Mouse (Mus musculus) midbrain, embryonic 12.5 days (tissue): Measurements from ENCODE around the gene Mad1l1. TPM values are rescaled to one million over a fixed set of nuclear protein-coding genes. Genes with fewer than 3 reads are reported as not detected.
"Not testable (repeated sequence)": the region's sequence is repeated elsewhere in the genome, so short reads cannot be mapped to it uniquely, and the experiment has no call there.

Experiments used
- ATAC-seq: fragments of 200-750 bp; cut with Nextera tagmentation; 2 replicates; pipeline ENCODE4 v1.8.0; 2017; ENCODE audit warnings: low read depth, moderate TSS enrichment, moderate library complexity; ENCODE audit not compliant: low FRiP score
- H3K27ac ChIP-seq: fragments of 300-500 bp; sonication (generic); replicated peaks from 2 replicates; pipeline ENCODE4 v1.5.1; 2016; ENCODE audit warnings: mild to moderate bottlenecking
- H3K27me3 ChIP-seq: fragments of 300-500 bp; sonication (generic); 2 replicates; pipeline ENCODE4 v1.6.1; 2016; ENCODE audit warnings: mild to moderate bottlenecking
- H3K36me3 ChIP-seq: fragments of 300-500 bp; sonication (generic); 2 replicates; pipeline ENCODE4 v1.6.1; 2016
- H3K4me1 ChIP-seq: fragments of 300-500 bp; sonication (generic); 2 replicates; pipeline ENCODE4 v1.6.1; 2016
- H3K4me2 ChIP-seq: fragments of 300-500 bp; sonication (generic); replicated peaks from 2 replicates; pipeline ENCODE4 v1.6.1; 2016; ENCODE audit warnings: mild to moderate bottlenecking, moderate library complexity
- H3K4me3 ChIP-seq: fragments of 300-500 bp; sonication (generic); 2 replicates; pipeline ENCODE4 v1.5.1; 2016; ENCODE audit warnings: mild to moderate bottlenecking
- H3K9ac ChIP-seq: fragments of 300-500 bp; sonication (generic); replicated peaks from 2 replicates; pipeline ENCODE4 v1.6.1; 2016; ENCODE audit warnings: mild to moderate bottlenecking, moderate library complexity
- H3K9me3 ChIP-seq: fragments of 300-500 bp; sonication (generic); 2 replicates; pipeline ENCODE4 v1.6.1; 2016; ENCODE audit warnings: mild to moderate bottlenecking
- WGBS: fragments of 180-500 bp; shearing (Covaris S2); methylation state at CpG from one replicate; pipeline ENCODE4 v1.1.7; 2016; 5-methylcytosine and 5-hydroxymethylcytosine counted together
- polyA plus RNA-seq: library from polyadenylated mRNA; unstranded; fragments of >200 nt; fragmentation: Nextera tagmentation; extraction: Ambion mirVana; gene quantifications from 2 replicates; pipeline ENCODE4 v1.2.1, GENCODE M21; 2016

The Mad1l1 gene
- polyA plus RNA-seq, 1 experiment from 2014 or later: 48.7 TPM

GRCm38 (mm10) chr5:139998916-139999315 is 322.4 kb downstream of the Mad1l1 start:
- H3K9ac ChIP-seq: no peak overlapping the region
- no peak overlapping the region for H3K4me2 ChIP-seq
- no peak overlapping the region for H3K27ac ChIP-seq
- no peak for ATAC-seq
- H3K4me3 ChIP-seq: no peak overlapping the region
- no peaks in the 10 kb centered on the region for H3K36me3 ChIP-seq
- 30% methylated on average over 6 of the region's 6 CpGs for WGBS
- no peaks in the 10 kb centered on the region for H3K9me3 ChIP-seq
- peaks cover 7% of the 10 kb centered on the region; the same call in 1 of the 2 replicates for H3K4me1 ChIP-seq
- peaks cover 19% of the 10 kb centered on the region for H3K27me3 ChIP-seq

- not testable (repeated sequence) for H3K9ac ChIP-seq, H3K36me3 ChIP-seq, H3K4me2 ChIP-seq, H3K27ac ChIP-seq, H3K9me3 ChIP-seq, H3K4me3 ChIP-seq, H3K4me1 ChIP-seq, ATAC-seq
- peaks cover 14% of the 10 kb centered on the region for H3K27me3 ChIP-seq
- WGBS: 83% methylated on average over 12 of the region's 12 CpGs
These were observed 323.0 kb downstream of the Mad1l1 start for GRCm38 (mm10) chr5:139998321-139998720.

- Histone ChIP-seq H3K4me2 (no peak overlapping the region), H3K4me3 (no peak overlapping the region), H3K4me1 (no peaks in the 10 kb centered on the region), H3K27ac (no peak overlapping the region), H3K27me3 (no peaks in the 10 kb centered on the region), H3K36me3 (no peaks in the 10 kb centered on the region), H3K9ac (no peak overlapping the region), H3K9me3 (peaks cover 10% of the 10 kb centered on the region)
- no peak for ATAC-seq
- 92% methylated on average over 3 of the region's 3 CpGs for WGBS
These were observed 329.8 kb downstream of the Mad1l1 start for GRCm38 (mm10) chr5:139991531-139991930.

- peaks cover 5% of the 10 kb centered on the region for H3K27me3 ChIP-seq
These were observed 336.1 kb downstream of the Mad1l1 start for GRCm38 (mm10) chr5:139985073-139985746.

GRCm38 (mm10) chr5:139981976-139982375 is 339.4 kb downstream of the Mad1l1 start:
- 96% methylated on average over 1 of the region's 1 CpGs for WGBS
- ATAC-seq: no peak
- H3K4me3 ChIP-seq: no peak overlapping the region

More at GRCm38 (mm10) chr5:139985073-139985746, 336.1 kb downstream of the Mad1l1 start:
- Histone ChIP-seq H3K27ac (no peak overlapping the region), H3K4me2 (no peak overlapping the region), H3K9ac (no peak overlapping the region), H3K4me1 (no peaks in the 10 kb centered on the region), H3K4me3 (no peak overlapping the region), H3K9me3 (no peaks in the 10 kb centered on the region), H3K36me3 (no peaks in the 10 kb centered on the region)
- WGBS: 47% methylated on average over 18 of the region's 18 CpGs
- ATAC-seq: no peak

GRCm38 (mm10) chr5:139979371-139979770 is 342.0 kb downstream of the Mad1l1 start:
- H3K9ac ChIP-seq: no peak overlapping the region
- peaks cover 12% of the 10 kb centered on the region for H3K4me1 ChIP-seq
- no peak overlapping the region for H3K4me3 ChIP-seq
- WGBS: 76% methylated on average over 9 of the region's 9 CpGs
- no peak overlapping the region for H3K27ac ChIP-seq
- peaks cover 13% of the 10 kb centered on the region for H3K27me3 ChIP-seq
- no peaks in the 10 kb centered on the region for H3K36me3 ChIP-seq
- H3K4me2 ChIP-seq: no peak overlapping the region
- no peak for ATAC-seq
- no peaks in the 10 kb centered on the region for H3K9me3 ChIP-seq

More at GRCm38 (mm10) chr5:139981976-139982375, 339.4 kb downstream of the Mad1l1 start:
- Histone ChIP-seq H3K4me2 (no peak overlapping the region), H3K9ac (no peak overlapping the region), H3K9me3 (no peaks in the 10 kb centered on the region), H3K4me1 (peaks cover 12% of the 10 kb centered on the region), H3K27ac (no peak overlapping the region), H3K27me3 (peaks cover 8% of the 10 kb centered on the region), H3K36me3 (no peaks in the 10 kb centered on the region)

- H3K4me2 ChIP-seq: no peak overlapping the region
- peaks cover 12% of the 10 kb centered on the region for H3K4me1 ChIP-seq
- 9% methylated on average over 13 of the region's 13 CpGs for WGBS
- no peak overlapping the region for H3K4me3 ChIP-seq
- H3K27me3 ChIP-seq: peaks cover 13% of the 10 kb centered on the region
- H3K9me3 ChIP-seq: no peaks in the 10 kb centered on the region
- no peak overlapping the region for H3K9ac ChIP-seq
- no peak overlapping the region for H3K27ac ChIP-seq
- no peaks in the 10 kb centered on the region for H3K36me3 ChIP-seq
- ATAC-seq: no peak
These were observed 342.7 kb downstream of the Mad1l1 start for GRCm38 (mm10) chr5:139978525-139979276.

GRCm38 (mm10) chr5:139977476-139977875 is 343.9 kb downstream of the Mad1l1 start:
- Histone ChIP-seq H3K4me3 (no peak overlapping the region), H3K36me3 (no peaks in the 10 kb centered on the region), H3K27me3 (peaks cover 16% of the 10 kb centered on the region), H3K9ac (no peak overlapping the region), H3K4me2 (no peak overlapping the region), H3K9me3 (no peaks in the 10 kb centered on the region), H3K27ac (no peak overlapping the region), H3K4me1 (peaks cover 12% of the 10 kb centered on the region)
- WGBS: 50% methylated on average over 8 of the region's 8 CpGs
- no peak for ATAC-seq

GRCm38 (mm10) chr5:139976584-139976983 is 344.8 kb downstream of the Mad1l1 start:
- 81% methylated on average over 4 of the region's 4 CpGs for WGBS
- H3K9me3 ChIP-seq: no peaks in the 10 kb centered on the region
- ATAC-seq: no peak

GRCm38 (mm10) chr5:139970186-139970631 is 351.1 kb downstream of the Mad1l1 start:
- WGBS: 73% methylated on average over 12 of the region's 12 CpGs
- Histone ChIP-seq H3K4me2 (no peak overlapping the region), H3K9me3 (no peaks in the 10 kb centered on the region), H3K9ac (no peak overlapping the region), H3K27me3 (peaks cover 17% of the 10 kb centered on the region; the same call in 1 of the 2 replicates), H3K4me3 (no peak overlapping the region), H3K4me1 (peaks cover 4% of the 10 kb centered on the region; the same call in 1 of the 2 replicates), H3K27ac (no peak overlapping the region), H3K36me3 (no peaks in the 10 kb centered on the region)
- ATAC-seq: no peak

More at GRCm38 (mm10) chr5:139976584-139976983, 344.8 kb downstream of the Mad1l1 start:
- Histone ChIP-seq H3K4me1 (peaks cover 12% of the 10 kb centered on the region), H3K9ac (no peak overlapping the region), H3K4me3 (no peak overlapping the region), H3K36me3 (no peaks in the 10 kb centered on the region), H3K4me2 (no peak overlapping the region), H3K27me3 (peaks cover 14% of the 10 kb centered on the region), H3K27ac (no peak overlapping the region)

- no peak overlapping the region for H3K4me3 ChIP-seq
- H3K4me2 ChIP-seq: no peak overlapping the region
- peaks cover 7% of the 10 kb centered on the region; the same call in 1 of the 2 replicates for H3K4me1 ChIP-seq
- no peak for ATAC-seq
- H3K27me3 ChIP-seq: peaks cover 17% of the 10 kb centered on the region; the same call in 1 of the 2 replicates
- H3K9me3 ChIP-seq: no peaks in the 10 kb centered on the region
- H3K9ac ChIP-seq: no peak overlapping the region
- H3K27ac ChIP-seq: no peak overlapping the region
- no peaks in the 10 kb centered on the region for H3K36me3 ChIP-seq
- 69% methylated on average over 14 of the region's 14 CpGs for WGBS
These were observed 352.0 kb downstream of the Mad1l1 start for GRCm38 (mm10) chr5:139969151-139969948.
